Mouse (Mus musculus) heart, adult 11 months (tissue): ENCODE measurements around the gene Tiam2.

ENCODE experiments used
- DNase-seq: peaks from one replicate; pipeline ENCODE4 v3.0.0; 2022

Tiam2 gene

GRCm38 (mm10) chr17:3344872-3345271 lies 18.5 kb downstream of the Tiam2 start:
- DNase-seq, result peak; percentile 79

GRCm38 (mm10) chr17:3345276-3345885 lies 19.0 kb downstream of the Tiam2 start:
- no peak for DNase-seq

DNA sequence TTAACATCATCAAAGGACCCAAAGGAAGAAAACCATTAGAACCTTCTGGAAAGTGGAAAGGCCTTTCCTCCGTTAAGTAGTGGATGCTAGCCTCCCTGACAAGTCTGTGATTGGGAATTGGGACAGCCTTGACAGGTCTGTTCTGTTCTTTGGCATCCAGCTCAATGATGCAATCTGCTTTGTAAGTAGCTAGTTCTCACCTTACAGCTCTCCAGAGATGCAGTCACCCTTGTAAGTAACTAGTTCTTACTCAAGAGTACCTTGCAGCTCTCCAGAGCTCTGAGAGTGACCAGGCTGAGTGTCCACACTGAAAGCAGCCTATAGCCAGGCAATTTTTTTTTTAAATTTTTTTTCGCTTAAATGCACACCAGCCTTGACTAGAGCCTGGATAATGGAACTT lies 21.4 kb downstream of the Tiam2 start:
- peak; percentile 7 for DNase-seq

GRCm38 (mm10) chr17:3349331-3349730 lies 23.0 kb downstream of the Tiam2 start:
- peak; percentile 64 for DNase-seq

- DNase-seq, result peak; percentile 89
Observed at GRCm38 (mm10) chr17:3349939-3350338, 23.6 kb downstream of the Tiam2 start.

DNA sequence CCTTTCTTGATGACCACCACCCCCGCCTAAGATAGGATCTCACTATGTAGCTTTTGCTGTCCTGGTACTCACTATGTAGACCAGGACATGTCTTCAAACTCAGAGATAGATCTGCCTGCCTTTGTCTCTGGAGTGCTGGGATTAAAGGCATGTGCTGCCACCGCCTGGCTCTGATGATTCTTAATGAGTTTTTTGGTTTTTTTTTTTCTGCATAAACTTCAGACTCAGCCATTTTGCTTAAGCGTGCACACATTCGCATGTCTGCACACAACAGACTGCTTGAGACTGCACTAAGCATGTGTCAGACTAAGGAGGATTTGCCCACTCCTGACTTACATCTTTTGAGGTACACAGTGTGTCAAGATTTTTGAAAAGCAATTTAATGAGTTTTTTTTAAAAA lies 24.0 kb downstream of the Tiam2 start:
- peak; percentile 75 for DNase-seq

GRCm38 (mm10) chr17:3351668-3352067 lies 25.3 kb downstream of the Tiam2 start:
- peak; percentile 91 for DNase-seq

DNA sequence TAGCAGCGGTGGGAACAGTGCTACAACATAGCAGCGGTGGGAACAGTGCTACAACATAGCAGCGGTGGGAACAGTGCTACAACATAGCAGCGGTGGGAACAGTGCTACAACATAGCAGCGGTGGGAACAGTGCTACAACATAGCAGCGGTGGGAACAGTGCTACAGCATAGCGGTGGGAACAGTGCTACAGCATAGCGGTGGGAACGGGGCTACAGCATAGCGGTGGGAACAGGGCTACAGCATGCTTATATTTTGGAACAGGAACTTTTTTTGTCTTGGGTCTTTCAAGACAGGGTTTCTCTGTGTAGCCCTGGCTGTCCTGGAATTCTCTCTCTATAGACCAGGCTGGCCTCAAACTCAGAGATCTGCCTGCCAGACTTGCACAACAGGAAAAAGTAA lies 26.8 kb downstream of the Tiam2 start:
- DNase-seq, result peak; percentile 22

DNA sequence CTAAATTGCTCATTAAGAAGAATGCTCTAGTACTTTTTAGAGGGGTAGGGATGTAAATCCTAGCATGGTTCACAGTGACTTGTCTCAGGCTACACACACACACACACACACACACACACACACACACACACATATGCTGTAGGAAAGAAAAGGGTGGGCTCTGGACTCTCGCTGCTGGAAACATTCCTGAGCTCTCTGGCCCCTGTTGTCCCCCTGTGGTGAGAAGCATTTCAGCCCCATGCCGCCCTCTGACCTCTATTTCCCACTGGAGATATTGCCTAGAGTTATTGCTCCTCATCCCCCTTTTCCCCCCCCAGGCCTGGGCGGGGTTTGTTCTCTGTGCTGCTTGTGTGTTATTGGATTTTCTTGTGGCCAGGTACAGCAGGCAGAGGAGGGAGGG lies 28.5 kb downstream of the Tiam2 start:
- peak; percentile 67 for DNase-seq

DNA sequence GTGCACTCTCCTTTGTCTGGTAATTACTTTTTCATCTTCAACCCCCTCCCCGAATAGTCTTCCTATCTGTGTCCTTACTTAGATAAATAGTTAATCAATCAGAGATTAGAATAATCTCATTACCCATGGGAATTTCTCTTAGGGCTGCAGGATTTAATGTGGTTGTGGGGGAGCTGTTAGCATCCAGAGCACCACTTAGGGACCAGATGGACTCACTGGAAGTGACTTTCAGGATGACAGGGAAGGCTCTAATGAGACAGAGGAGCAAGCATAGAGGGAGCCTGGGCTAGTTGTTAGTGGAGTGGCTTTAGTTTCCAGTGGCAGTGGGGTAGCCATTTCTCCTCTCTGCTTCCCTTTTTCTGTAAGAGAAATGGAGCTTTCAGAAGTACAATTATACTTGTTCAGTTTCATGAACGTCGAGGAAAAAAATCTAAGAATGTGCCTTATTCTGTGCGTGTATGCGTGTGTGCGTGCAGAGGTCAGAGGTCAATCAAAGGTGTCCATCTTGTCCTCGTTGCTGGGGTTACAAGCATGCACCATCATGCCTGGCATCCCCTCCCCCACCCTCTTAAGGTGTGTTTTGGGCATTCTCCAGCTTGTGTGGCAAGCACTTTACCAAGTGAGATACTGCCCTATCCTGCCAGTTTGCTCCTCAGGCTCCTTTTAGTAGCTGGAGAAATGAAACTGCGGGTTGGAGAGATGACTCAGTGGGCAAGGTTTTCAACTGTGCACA lies 30.4 kb downstream of the Tiam2 start:
- peak; percentile 68 for DNase-seq

- no peak for DNase-seq
Observed at GRCm38 (mm10) chr17:3360236-3360635, 33.9 kb downstream of the Tiam2 start.

- no peak for DNase-seq
Observed at GRCm38 (mm10) chr17:3361751-3362150, 35.4 kb downstream of the Tiam2 start.

DNA sequence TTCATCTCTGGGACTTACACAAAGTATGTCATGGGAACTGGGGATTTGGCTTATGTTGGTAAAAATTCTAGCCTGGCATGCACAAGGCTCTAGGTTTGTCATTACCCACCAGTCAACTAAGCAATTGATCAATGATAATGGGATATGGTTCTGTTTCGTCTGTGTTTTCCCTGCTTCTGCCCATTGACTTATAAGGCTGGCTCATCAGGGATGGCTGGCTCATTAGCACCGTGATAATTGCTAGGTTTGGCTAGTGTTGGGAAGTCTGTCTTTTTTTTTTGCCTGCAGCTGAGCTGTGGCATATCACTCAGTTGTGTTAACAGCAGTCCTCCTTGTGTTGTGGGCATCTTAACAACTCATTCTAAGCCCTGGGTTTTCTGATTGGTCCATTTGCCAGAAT lies 36.8 kb downstream of the Tiam2 start:
- no peak for DNase-seq

- DNase-seq, result no peak
Observed at GRCm38 (mm10) chr17:3366741-3367140, 40.4 kb downstream of the Tiam2 start.

- DNase-seq, result no peak
Observed at GRCm38 (mm10) chr17:3368386-3368785, 42.0 kb downstream of the Tiam2 start.

DNA sequence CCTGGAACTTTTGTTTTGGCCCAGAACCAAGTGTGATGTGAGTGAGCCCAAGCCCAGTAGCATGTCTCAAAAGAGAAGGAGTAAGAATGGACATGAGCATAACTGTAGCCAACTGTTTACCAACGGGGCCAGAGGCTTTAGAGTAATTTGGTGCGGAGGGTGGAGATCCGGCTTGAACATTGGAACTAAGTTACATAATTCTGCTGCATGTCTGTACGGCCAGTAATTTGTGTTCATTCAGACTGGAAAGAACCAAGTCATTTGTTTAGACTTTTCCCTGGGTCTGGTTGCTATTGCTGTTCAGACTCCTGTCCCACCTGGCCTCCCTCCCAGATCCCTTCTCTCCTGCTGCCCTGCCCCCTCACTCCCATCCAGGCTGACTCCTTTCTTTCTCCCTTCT lies 43.3 kb downstream of the Tiam2 start:
- DNase-seq, result peak; percentile 89

DNA sequence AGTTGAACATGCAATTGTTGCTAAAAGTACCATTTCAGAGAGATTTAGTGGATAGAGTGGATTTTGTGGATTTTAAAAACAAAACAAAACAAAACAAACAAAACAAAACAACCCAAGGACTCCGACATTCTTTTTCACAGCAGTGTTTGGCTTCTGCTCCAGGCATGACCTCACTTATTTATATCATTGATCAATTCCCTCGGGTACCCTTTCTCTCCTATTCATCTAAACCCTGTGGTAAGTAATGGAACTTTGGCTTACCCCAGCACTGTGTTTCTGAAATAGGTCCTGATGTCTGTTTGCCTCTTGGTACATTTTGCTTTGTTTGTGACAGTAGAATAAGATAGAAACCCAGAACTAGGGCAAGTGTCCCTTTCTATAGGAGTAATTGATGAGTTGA lies 52.2 kb downstream of the Tiam2 start:
- DNase-seq, result peak; percentile 11

DNA sequence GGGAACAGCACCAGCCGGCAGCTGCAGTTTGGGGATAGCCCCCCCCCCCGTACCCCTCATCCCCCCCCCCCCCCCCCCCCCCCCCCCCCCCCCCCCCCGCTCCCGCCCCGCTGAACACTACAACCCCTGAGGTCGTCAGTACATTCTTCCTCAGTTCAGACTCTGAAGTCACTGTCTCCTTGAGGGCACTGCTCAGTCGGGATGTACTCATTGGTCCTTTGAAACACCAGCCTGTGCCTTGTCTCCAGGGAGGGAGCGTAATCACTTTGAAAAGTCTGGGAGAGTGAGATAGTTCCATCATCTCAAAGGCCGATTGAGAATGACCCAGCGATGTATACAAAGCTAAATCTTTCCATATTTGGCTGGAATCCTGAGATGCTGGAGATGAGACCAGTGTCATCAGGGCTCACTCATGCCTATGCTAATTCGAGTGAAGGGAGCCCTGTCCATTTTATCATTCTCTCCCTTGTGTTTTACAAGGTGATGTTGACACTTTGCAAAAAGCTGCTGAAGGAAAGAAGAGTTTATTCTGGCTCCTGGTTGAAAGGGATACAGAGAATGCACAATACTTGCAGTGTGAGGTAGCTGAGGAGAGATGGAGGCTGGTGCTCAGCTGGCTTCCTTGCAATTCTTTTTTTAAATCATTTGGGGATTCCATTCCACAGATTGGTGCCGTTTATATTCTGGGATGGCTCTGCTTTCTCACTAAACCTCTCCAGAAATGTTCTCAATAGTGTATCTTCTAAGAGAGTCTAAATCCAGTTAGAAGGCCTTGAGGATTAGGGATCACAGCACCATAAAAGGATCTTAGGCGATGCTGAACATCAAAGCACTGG lies 53.6 kb downstream of the Tiam2 start:
- DNase-seq, result no peak

DNA sequence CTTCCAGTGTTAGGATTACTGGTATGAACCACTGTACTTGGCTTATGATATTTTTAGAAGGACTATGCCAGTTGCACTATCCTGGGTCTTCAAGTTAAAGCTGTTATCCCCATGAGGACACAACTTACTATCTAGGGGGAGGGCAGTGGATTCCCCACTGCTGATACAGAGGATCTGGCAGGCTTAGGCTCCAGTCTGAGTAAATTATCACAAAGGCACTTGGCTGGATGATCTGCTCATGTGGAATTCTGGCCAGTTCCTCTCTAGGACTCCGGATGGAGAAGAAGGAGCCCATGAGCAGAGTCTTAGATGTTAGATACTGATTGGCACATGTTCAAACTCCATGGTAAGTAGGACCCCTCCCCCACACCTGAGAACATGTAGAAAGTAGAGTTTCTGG lies 59.0 kb downstream of the Tiam2 start:
- peak; percentile 55 for DNase-seq

DNA sequence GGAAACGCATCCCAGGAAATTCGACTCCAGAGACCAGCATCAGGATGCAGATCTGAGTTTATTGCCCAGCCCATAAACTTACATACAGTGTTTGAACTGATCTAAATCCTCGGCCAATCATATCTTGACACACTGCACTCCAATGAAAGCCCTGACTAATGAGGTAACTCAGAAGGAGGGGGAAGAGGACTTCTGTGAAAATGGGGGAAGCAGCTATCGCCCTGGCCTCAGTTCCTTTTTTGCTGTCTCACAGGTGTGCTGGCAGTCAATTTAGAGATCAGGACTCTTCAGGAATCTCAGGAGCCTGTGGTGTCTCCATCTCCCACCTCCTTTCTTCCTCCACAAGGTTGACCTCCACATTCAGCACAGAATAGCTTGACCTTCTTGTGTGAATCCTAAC lies 61.4 kb downstream of the Tiam2 start:
- peak; percentile 64 for DNase-seq

GRCm38 (mm10) chr17:3389741-3390140 lies 63.4 kb downstream of the Tiam2 start:
- peak; percentile 70 for DNase-seq

- no peak for DNase-seq
Observed at GRCm38 (mm10) chr17:3393981-3394380, 67.6 kb downstream of the Tiam2 start.

DNA sequence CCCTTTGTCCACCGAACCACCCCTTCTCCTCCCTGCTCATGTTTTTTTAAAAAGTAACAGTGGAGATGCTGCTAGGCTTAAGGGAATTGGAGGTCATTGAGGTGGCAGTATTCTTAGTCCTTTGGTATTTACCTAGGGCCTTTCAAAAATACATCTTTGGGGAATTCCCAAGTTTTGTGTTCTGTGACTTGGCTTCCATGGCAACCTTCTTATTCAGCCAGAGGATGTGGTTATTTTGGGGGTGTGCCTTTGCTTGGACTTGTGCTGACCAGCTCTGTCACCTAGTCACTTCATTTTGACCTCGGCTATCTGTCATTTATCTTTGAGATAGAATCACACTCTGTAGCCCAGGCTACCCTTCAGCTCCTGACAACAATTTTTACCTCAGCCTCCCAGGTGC lies 68.6 kb downstream of the Tiam2 start:
- peak; percentile 4 for DNase-seq

- DNase-seq, result peak; percentile 60
Observed at GRCm38 (mm10) chr17:3396881-3397281, 70.5 kb downstream of the Tiam2 start.
